Mouse (Mus musculus): Measurements from ENCODE around the gene Tpgs1.

DNA sequence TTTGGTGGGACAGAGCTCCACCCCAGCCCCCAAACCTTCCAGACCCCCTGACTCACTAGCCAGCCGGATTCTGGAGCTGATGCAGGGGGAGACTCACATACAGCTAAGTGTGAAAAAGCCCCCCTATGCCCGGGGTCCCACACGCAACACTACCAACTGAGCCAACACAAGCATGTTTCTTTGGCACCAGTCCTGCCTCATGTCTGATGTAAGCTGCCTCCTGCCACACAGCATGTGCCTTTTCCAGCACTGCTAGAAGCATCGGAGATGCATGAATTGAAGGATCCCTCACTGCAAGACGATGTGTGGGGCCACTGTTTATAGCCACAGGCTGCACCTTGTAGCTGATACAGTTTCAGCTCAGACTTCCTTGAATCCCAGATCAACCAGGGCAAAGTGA, 40.8 kb upstream of the Tpgs1 start:
- TF ChIP-seq POLR2A (IDR thresholded peaks at IDR 0.05; ENCODE audit: low read depth, low read length) (no peak), CTCF (conservative IDR thresholded peaks at IDR 0.05; ENCODE audit: insufficient read depth, insufficient read length, low read depth, low read length) (no peak)

Measured in kidney, adult 2 months (tissue).